Mouse (Mus musculus) CD8-positive naive resting alpha-beta T cell, adult 57 days (primary cell): ENCODE results near the gene Nlrp4b. TPM values are rescaled to one million over a fixed set of nuclear protein-coding genes. Genes with fewer than 3 reads are reported as not detected.

Experiments
- total RNA-seq: library from RNA; stranded (reverse); gene quantifications from one replicate; pipeline ENCODE4 v1.2.4, GENCODE M21; 2023

Gene Nlrp4b
- not detected for total RNA-seq

DNA sequence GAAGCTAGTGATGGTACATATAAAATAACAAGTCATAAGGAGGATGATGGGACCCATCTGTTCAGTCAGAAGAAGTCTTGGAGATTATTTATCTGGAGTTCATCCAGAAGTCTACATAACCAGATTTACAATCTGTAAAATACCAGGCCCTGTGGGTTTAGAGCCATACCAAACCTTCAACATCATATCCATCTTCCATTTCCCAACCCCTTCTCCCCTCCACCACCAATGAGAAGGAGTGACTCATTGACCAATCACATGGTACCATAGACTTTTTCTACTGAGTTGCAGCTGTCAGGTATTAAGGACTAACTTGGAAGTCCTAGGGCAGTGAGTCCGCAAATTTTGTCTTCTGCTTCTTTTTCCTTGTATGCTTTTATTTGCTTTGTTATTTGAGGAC is at the start of gene Nlrp4b:
Nlrp4b (plus strand) TSS at position 301 of the 400 bp plus-strand sequence.

DNA sequence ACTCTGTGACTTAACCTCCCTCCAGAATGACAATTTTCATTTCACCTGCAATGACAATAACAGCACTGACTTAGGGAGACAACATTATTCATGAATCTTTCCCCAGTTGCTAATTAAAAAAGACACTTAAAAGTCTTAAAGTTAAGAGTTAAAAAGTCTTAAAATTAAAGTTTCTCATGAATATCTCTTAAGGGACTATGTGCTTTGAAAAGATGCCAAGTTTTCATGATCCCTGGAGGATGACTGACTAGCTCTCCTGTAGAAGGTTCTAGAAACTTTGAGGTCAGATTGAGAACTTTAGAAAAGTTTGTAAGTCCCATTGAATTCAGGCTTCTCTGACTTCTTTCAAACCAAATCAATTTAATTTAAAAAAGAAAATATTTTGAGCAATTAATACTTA is 66.7 kb downstream of the Nlrp4b start, which contains the start of gene Vmn1r71:
Vmn1r71 (minus strand) TSS at position 101 of the 400 bp plus-strand sequence.

Other genes with a start within 250 kb of the Nlrp4b start
- gene Vmn1r67, start 244.5 kb upstream of the Nlrp4b start, total RNA-seq = not detected
- 1.7 TPM for gene Zik1, start 192.4 kb upstream of the Nlrp4b start, total RNA-seq
- not detected for gene Vmn1r68, start 129.3 kb upstream of the Nlrp4b start, total RNA-seq
- gene Vmn1r69, start 74.1 kb upstream of the Nlrp4b start, total RNA-seq = not detected
- gene Vmn1r70, start 56.3 kb upstream of the Nlrp4b start, total RNA-seq = not detected
- not detected for gene Vmn1r71, start 66.6 kb downstream of the Nlrp4b start, total RNA-seq
- gene Zscan4b, start 217.3 kb downstream of the Nlrp4b start, total RNA-seq = not detected